Mouse (Mus musculus) midbrain, postnatal 0 days (tissue): ENCODE measurements around the gene Aip. TPM values are rescaled to one million over a fixed set of nuclear protein-coding genes. Genes with fewer than 3 reads are reported as not detected.
A peak's percentile ranks its signal among the peaks of the same experiment; 100 is the strongest.

Experiments
- ATAC-seq: fragments of 200-750 bp; cut with Nextera tagmentation; 2 replicates; pipeline ENCODE4 v1.8.0; 2017; ENCODE audit warnings: moderate number of reproducible peaks, mild to moderate bottlenecking, moderate TSS enrichment, moderate library complexity; ENCODE audit not compliant: low FRiP score
- DNase-seq: peaks from one replicate; pipeline ENCODE4 v3.0.0-alpha.2; 2015; ENCODE audit warnings: low spot score
- H3K27ac ChIP-seq: fragments of 300-500 bp; sonication (generic); 2 replicates; pipeline ENCODE4 v1.5.1; 2014; ENCODE audit warnings: low read depth, mild to moderate bottlenecking, low read length, mixed read lengths
- H3K27me3 ChIP-seq: fragments of 300-500 bp; sonication (generic); 2 replicates; pipeline ENCODE4 v1.6.1; 2014; ENCODE audit warnings: low read length, control low read depth, mixed read lengths; ENCODE audit not compliant: insufficient read depth
- H3K36me3 ChIP-seq: fragments of 300-500 bp; sonication (generic); 2 replicates; pipeline ENCODE4 v1.6.1; 2014; ENCODE audit warnings: low read length, control low read depth, mixed read lengths; ENCODE audit not compliant: insufficient read depth
- H3K4me1 ChIP-seq: fragments of 300-500 bp; sonication (generic); 2 replicates; pipeline ENCODE4 v1.6.1; 2014; ENCODE audit warnings: mild to moderate bottlenecking, control low read depth, antibody characterized with exemption, low read length, mixed read lengths; ENCODE audit not compliant: insufficient read depth
- H3K4me2 ChIP-seq: fragments of 300-500 bp; sonication (generic); 2 replicates; pipeline ENCODE4 v1.6.1; 2014; ENCODE audit warnings: low read depth, mild to moderate bottlenecking, low read length, mixed read lengths; ENCODE audit not compliant: poor library complexity, severe bottlenecking
- H3K4me3 ChIP-seq: fragments of 300-500 bp; sonication (generic); 2 replicates; pipeline ENCODE4 v1.5.1; 2014; ENCODE audit warnings: low read depth, mild to moderate bottlenecking, low read length, moderate library complexity
- H3K9ac ChIP-seq: fragments of 300-500 bp; sonication (generic); replicated peaks from 2 replicates; pipeline ENCODE4 v1.6.1; 2014; ENCODE audit warnings: mild to moderate bottlenecking, low read length, moderate library complexity, mixed read lengths; ENCODE audit not compliant: poor library complexity, severe bottlenecking
- H3K9me3 ChIP-seq: fragments of 300-500 bp; sonication (generic); 2 replicates; pipeline ENCODE4 v1.6.1; 2016; ENCODE audit warnings: low read length, control low read depth
- CTCF ChIP-seq: IDR thresholded peaks from 2 replicates; pipeline ENCODE4 v1.5.1; 2016; ENCODE audit warnings: antibody characterized with exemption, mild to moderate bottlenecking
- WGBS: fragments of 180-500 bp; shearing (Covaris S2); extraction: QIAGEN DNeasy Blood & Tissue Kit; methylation state at CpG from one replicate; pipeline ENCODE4 v1.1.7; 2014; 5-methylcytosine and 5-hydroxymethylcytosine counted together
- polyA plus RNA-seq: library from polyadenylated mRNA; unstranded; fragments of >200 nt; fragmentation: Nextera tagmentation; extraction: Ambion mirVana; gene quantifications from 2 replicates; pipeline ENCODE4 v1.2.1, GENCODE M21; 2015
- total RNA-seq: library from RNA; depleted of rRNA; stranded (reverse); fragments of >200 nt; gene quantifications from 2 replicates; pipeline ENCODE4 v1.2.3, GENCODE M21; 2014

The Aip gene
- total and polyA plus RNA-seq, 2 experiments from 2014 or later = 49.9 to 87.7 TPM

DNA sequence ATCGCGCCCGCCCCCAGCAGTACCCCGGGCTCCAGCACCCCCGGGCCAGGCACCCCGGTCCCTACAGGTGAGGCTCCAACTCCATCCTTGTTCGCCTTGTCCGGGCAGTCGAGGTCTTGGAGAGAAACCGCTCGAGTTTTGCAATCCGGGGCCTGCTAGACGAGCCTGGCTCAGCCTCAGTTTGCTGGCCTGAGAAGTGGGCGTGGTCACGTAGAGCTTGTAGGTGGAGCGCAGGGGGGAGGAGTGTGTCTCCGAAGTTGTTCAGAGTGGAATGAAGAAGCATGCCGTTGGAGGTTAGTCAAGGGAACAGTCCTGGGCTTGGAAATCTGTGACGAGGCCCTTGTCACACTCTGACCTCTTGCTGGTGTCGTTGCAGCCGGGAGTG is 28.2 kb downstream of the Aip start:
- Histone ChIP-seq H3K4me3 (peak overlapping the region; percentile 57), H3K4me1 (peaks cover 27% of the 10 kb centered on the region; the same call in 1 of the 2 replicates), H3K4me2 (peak overlapping the region; percentile 80), H3K27ac (peak overlapping the region; percentile 47; the same call in 1 of the 2 replicates), H3K27me3 (no peaks in the 10 kb centered on the region), H3K9ac (0 out of 2 replicates have a peak overlapping the region, but pooled peaks have one; percentile 51), H3K9me3 (no peaks in the 10 kb centered on the region), H3K36me3 (no peaks in the 10 kb centered on the region)
- ATAC-seq (no peak), DNase-seq (no peak)
- no peak for TF ChIP-seq CTCF
- WGBS = 3% methylated on average over 21 of the region's 21 CpGs

DNA sequence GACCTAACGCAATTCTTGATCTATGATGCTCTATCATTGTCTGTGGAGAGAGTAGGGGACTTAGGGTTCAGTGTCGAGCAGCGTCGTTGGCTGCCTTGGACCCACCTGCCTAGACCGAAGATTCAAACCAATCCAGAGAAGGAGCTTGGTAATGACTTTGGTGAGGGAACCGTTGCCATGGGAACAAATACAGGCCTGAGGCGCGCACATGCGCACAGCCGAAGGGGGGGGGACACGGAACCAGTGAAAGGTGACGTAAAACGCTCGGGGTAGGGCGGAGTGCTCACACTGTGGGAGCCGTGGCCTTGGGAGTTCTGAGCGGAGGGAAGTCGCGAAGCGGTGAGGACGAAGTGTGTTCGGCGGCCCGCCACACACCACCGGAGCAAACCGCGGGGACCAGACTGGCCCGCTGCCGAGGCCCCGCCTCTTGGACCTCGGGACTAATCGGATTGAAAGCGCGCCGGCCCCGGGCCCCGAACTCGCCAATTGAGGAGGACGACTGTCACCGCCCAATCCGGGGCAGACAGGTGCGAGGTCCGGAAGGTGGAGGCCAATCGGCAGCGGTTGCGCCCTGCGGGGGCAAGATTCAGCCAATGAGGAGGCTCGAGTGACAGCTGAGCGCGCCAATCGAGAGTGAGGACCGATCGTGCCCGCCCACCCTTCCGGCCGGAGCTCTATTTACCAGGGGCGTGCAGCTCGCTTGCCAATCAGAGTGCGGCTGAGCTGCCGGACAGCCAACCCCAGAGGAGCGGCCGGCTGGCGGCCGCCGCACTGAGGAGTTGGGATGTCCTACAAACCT is 28.8 kb downstream of the Aip start, which contains the start of gene Cdk2ap2:
Gene Cdk2ap2, plus strand, starts transcription at position 541 of the 799 bp plus-strand sequence.
- WGBS = under 1% methylated on average over 63 of the region's 65 CpGs
- Histone ChIP-seq H3K27ac (peak within 1 kb of the TSS; percentile 87), H3K9me3 (no peaks in the 10 kb centered on the region), H3K27me3 (no peaks in the 10 kb centered on the region), H3K4me3 (peak within 1 kb of the TSS; percentile 57), H3K4me1 (peaks cover 21% of the 10 kb centered on the region; the same call in 1 of the 2 replicates), H3K36me3 (no peaks in the 10 kb centered on the region), H3K4me2 (peak within 1 kb of the TSS; percentile 80), H3K9ac (peak within 1 kb of the TSS; percentile 62)
- peak; percentile 99 for DNase-seq
- ATAC-seq = peak; percentile 93
- TF ChIP-seq CTCF = no peak

DNA sequence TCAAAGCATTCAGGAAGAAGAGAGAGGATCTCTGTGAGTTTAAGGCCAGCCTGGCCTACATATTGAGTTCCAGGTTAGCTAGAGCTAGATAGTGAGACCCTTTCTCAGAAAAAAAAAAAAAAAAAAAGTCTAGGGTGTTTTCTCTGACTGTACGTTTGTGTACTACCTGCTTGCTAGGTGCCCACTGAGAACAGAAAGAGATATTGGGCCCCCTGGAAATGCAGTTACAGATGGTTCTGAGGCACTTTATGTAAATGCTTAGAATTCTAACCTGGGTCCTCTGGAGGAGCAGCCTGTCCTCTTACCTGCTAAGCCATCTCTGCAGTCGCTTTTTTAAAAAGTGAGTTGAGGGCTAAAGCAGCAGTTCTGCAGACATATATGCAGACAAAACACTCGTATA is 29.9 kb downstream of the Aip start:
- ATAC-seq = no peak
- peak overlapping the region; percentile 80; the same call in 1 of the 2 replicates for H3K4me2 ChIP-seq
- no peak overlapping the region for H3K9ac ChIP-seq
- H3K27me3 ChIP-seq = no peaks in the 10 kb centered on the region
- no peaks in the 10 kb centered on the region for H3K9me3 ChIP-seq
- peak overlapping the region; percentile 57 for H3K4me3 ChIP-seq
- no peaks in the 10 kb centered on the region for H3K36me3 ChIP-seq
- DNase-seq = no peak
- H3K27ac ChIP-seq = peak overlapping the region; percentile 87
- TF ChIP-seq CTCF = no peak
- 0 out of 2 replicates have a peak, but pooled peaks cover 19% of the 10 kb centered on the region for H3K4me1 ChIP-seq
- WGBS = 75% methylated on average over 3 of the region's 3 CpGs

DNA sequence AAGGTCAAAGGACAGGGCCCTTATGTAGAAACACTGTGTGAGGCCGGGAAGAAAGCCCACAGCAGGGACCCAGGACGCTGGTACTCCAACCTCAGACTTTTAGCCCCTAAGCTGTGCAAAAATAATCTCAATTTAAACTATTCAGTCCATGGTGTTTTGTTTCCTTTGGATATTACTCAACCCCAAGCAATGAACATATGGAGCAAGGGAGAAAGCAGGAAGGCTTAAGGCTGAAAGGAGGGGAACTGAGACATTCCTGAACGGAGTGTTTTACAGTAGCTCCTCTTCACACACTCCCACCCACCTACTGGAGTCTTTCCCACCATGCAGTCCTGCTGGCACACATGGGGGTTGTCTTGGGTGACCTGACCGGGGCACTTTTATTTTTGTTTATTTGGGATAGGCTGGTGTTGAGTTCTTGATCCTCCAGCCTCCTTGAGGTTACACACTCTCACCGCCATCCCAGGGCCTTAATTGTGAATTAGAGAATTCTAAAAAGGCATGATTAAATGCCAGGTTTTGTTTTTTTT is 30.8 kb downstream of the Aip start:
- ATAC-seq (no peak), DNase-seq (no peak)
- no peak overlapping the region for H3K4me3 ChIP-seq
- WGBS = 80% methylated on average over 5 of the region's 5 CpGs
- 0 out of 2 replicates have a peak, but pooled peaks cover 13% of the 10 kb centered on the region for H3K4me1 ChIP-seq
- no peak overlapping the region for H3K4me2 ChIP-seq
- H3K36me3 ChIP-seq = no peaks in the 10 kb centered on the region
- H3K9me3 ChIP-seq = no peaks in the 10 kb centered on the region
- no peak for TF ChIP-seq CTCF
- no peak overlapping the region for H3K27ac ChIP-seq
- H3K9ac ChIP-seq = no peak overlapping the region
- H3K27me3 ChIP-seq = no peaks in the 10 kb centered on the region

DNA sequence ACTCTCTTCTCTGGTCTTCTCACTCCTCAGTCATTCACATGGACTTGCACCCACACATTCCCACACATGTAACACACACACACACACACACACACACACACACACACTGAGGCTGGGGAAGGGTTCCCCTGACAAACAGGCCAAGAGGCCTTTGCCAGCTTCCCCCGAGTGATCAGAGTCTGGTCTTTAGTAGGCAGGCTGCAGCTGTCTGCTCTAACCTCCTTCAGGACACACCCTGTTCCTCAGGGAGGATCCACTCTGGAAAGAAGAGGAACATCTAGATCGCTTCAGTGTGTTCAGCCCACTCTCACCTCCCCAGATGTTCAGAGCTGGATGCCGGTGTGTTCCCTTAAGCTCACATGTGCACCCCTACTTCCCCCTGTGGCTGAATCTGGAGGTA is 31.3 kb downstream of the Aip start:
- WGBS = 82% methylated on average over 3 of the region's 3 CpGs
- TF ChIP-seq CTCF = no peak
- Histone ChIP-seq H3K4me1 (0 out of 2 replicates have a peak, but pooled peaks cover 11% of the 10 kb centered on the region), H3K27ac (no peak overlapping the region), H3K9ac (no peak overlapping the region), H3K36me3 (no peaks in the 10 kb centered on the region), H3K4me3 (no peak overlapping the region), H3K9me3 (no peaks in the 10 kb centered on the region), H3K27me3 (no peaks in the 10 kb centered on the region), H3K4me2 (no peak overlapping the region)
- DNase-seq = no peak
- no peak for ATAC-seq

DNA sequence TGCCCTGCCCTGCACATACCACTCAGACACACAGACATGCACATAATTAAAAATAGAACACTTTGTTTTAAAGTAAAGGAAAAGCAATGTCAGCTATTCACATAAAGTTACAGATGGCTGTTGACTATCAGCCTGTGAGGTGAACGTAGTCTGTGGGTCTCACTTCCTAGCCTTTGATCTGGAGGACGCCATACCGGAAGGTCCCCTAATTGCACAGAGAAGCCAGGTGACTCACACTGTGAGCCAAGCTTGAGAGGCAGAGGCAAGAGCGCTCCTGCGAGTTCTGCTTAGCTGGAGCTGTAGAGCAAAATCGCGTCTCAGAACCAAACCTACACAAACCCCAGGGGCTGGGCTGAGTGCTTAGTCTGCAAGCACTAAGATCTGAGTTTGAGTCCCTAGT is 31.9 kb downstream of the Aip start:
- H3K9ac ChIP-seq = no peak overlapping the region
- TF ChIP-seq CTCF = no peak
- 81% methylated on average over 7 of the region's 7 CpGs for whole genome bisulfite sequencing
- H3K4me3 ChIP-seq = no peak overlapping the region
- 0 out of 2 replicates have a peak, but pooled peaks cover 6% of the 10 kb centered on the region for H3K4me1 ChIP-seq
- no peaks in the 10 kb centered on the region for H3K27me3 ChIP-seq
- no peaks in the 10 kb centered on the region for H3K36me3 ChIP-seq
- ATAC-seq (no peak), DNase-seq (no peak)
- no peaks in the 10 kb centered on the region for H3K9me3 ChIP-seq
- H3K4me2 ChIP-seq = no peak overlapping the region
- no peak overlapping the region for H3K27ac ChIP-seq
